Mouse (Mus musculus) megakaryocyte progenitor cell, adult 5-6 weeks (primary cell): ENCODE results near the gene Cltc. TPM values are rescaled to one million over a fixed set of nuclear protein-coding genes. Genes with fewer than 3 reads are reported as not detected.

Experiments used
- ATAC-seq: replicated peaks from 2 replicates; pipeline ENCODE4 v1.8.0; 2016; ENCODE audit warnings: mild to moderate bottlenecking, moderate TSS enrichment, inconsistent platforms; ENCODE audit not compliant: poor library complexity
- total RNA-seq, 2 experiments: library from RNA; stranded (forward) in 1 of 2; stranded (reverse) in 1 of 2; fragments of 157-497, 149-512 nt in 1 of 2; fragments of 200-1000 nt in 1 of 2; gene quantifications; 2 replicates each; pipeline versions ENCODE4 v1.2.3 to v1.2.4; 2015 to 2017

Gene Cltc
- total RNA-seq, 2 experiments from 2014 or later = 139 to 255 TPM

- ATAC-seq = peak; percentile 52
Observed at GRCm38 (mm10) chr11:86652578-86652979, 104.8 kb downstream of the Cltc start.

- no peak for ATAC-seq
Observed at GRCm38 (mm10) chr11:86650676-86651075, 106.7 kb downstream of the Cltc start.

- ATAC-seq = no peak
Observed at GRCm38 (mm10) chr11:86649542-86649941, 107.8 kb downstream of the Cltc start.

GRCm38 (mm10) chr11:86647706-86648447 lies 109.5 kb downstream of the Cltc start:
- no peak for ATAC-seq

GRCm38 (mm10) chr11:86646885-86647459 lies 110.4 kb downstream of the Cltc start:
- no peak for ATAC-seq

- no peak for ATAC-seq
Observed at GRCm38 (mm10) chr11:86646136-86646834, 111.1 kb downstream of the Cltc start.

GRCm38 (mm10) chr11:86644553-86644952 lies 112.8 kb downstream of the Cltc start:
- no peak for ATAC-seq

Other genes starting within 250 kb of the Cltc start
- gene Rps6kb1, start 212.8 kb downstream of the Cltc start, total RNA-seq (2015) = 44.3 and 53.2 TPM in 2 replicates
- 34.1 and 48.6 TPM in 2 replicates for gene Rps6kb1, start 212.8 kb downstream of the Cltc start, total RNA-seq (2017)
- gene Tubd1, start 212.6 kb downstream of the Cltc start, total RNA-seq (2015) = 7.0 and 15.0 TPM in 2 replicates
- gene Tubd1, start 212.6 kb downstream of the Cltc start, total RNA-seq (2017) = 9.4 and 11.5 TPM in 2 replicates
- gene Vmp1, start 73.7 kb downstream of the Cltc start, total RNA-seq (2015) = 135 and 167 TPM in 2 replicates
- gene Vmp1, start 73.7 kb downstream of the Cltc start, total RNA-seq (2017) = 94.0 and 120 TPM in 2 replicates
- 22.5 and 23.3 TPM in 2 replicates for gene Ptrh2, start 73.6 kb downstream of the Cltc start, total RNA-seq (2015)
- gene Ptrh2, start 73.6 kb downstream of the Cltc start, total RNA-seq (2017) = 26.1 and 27.1 TPM in 2 replicates
- 27.6 and 31.7 TPM in 2 replicates for gene Dhx40, start 50.2 kb upstream of the Cltc start, total RNA-seq (2015)
- 33.4 and 34.6 TPM in 2 replicates for gene Dhx40, start 50.2 kb upstream of the Cltc start, total RNA-seq (2017)
- gene Ypel2, start 236.1 kb upstream of the Cltc start, total RNA-seq (2015) = 6.8 and 8.6 TPM in 2 replicates
- gene Ypel2, start 236.1 kb upstream of the Cltc start, total RNA-seq (2017) = 5.8 and 6.2 TPM in 2 replicates